21 mouse cellular contexts compared by ENCODE assay signal in genomic region chr11:25518131-25518530, GRCm38 (mm10).
DNase-seq lines count a peak whose midpoint lies in the region; ATAC-seq and TF ChIP-seq lines count a peak whose summit lies in the region.
"Had no signal": no experiment of that assay in that cellular context is flagged by ENCODE, and none has a peak within 500 bp of the region (broad histone marks: within the 10 kb centered on the region; RNA-seq: fewer than 3 reads in every experiment).

No protein-coding gene starts in this region.

- ATAC-seq in liver, embryonic 12.5 days: no peak
- ATAC-seq: activated CD4-positive, CD25-positive, alpha-beta regulatory T cell, adult 4 months; forebrain, embryonic 13.5 days; forebrain, postnatal 0 days; Patski had no signal

- H3K4me3 ChIP-seq in left cerebral cortex, adult 2 months: no peak overlapping the region
- no peak overlapping the region for H3K4me3 ChIP-seq in liver, embryonic 12.5 days
- H3K4me3 ChIP-seq: embryonic facial prominence, embryonic 10.5 days; forebrain, embryonic 13.5 days; heart, embryonic 10.5 days; hindbrain, embryonic 12.5 days had no signal

- intact Hi-C loops in left cerebral cortex, adult 2 months (cut with DNase I): no loop called here

- no peaks in the 10 kb centered on the region for H3K36me3 ChIP-seq in liver, embryonic 12.5 days
- H3K36me3 ChIP-seq: embryonic facial prominence, embryonic 10.5 days; heart, embryonic 10.5 days; hindbrain, embryonic 12.5 days had no signal

- H3K4me2 ChIP-seq in liver, embryonic 12.5 days: no peak overlapping the region
- H3K4me2 ChIP-seq: forebrain, embryonic 13.5 days; hindbrain, embryonic 12.5 days had no signal

- H3K9me3 ChIP-seq in liver, embryonic 12.5 days (replicated peaks): no peaks in the 10 kb centered on the region
- H3K9me3 ChIP-seq: embryonic facial prominence, embryonic 10.5 days; forebrain, embryonic 13.5 days; heart, embryonic 10.5 days; hindbrain, embryonic 12.5 days had no signal

- H3K9ac ChIP-seq in liver, embryonic 12.5 days: no peak overlapping the region
- H3K9ac ChIP-seq: forebrain, embryonic 13.5 days; forebrain, postnatal 0 days; hindbrain, embryonic 12.5 days had no signal

- TF ChIP-seq CTCF in left cerebral cortex, adult 2 months (IDR thresholded peaks at IDR 0.05): no peak

- H3K27me3 ChIP-seq in liver, embryonic 12.5 days (replicated peaks): no peaks in the 10 kb centered on the region
- H3K27me3 ChIP-seq: CH12.LX; forebrain, embryonic 13.5 days; hindbrain, embryonic 12.5 days; Patski had no signal

- WGBS in liver, embryonic 12.5 days (ENCODE audit: insufficient replicate concordance): 88% methylated on average over 1 of the region's 1 CpGs

- DNase-seq in left cerebral cortex, adult 2 months (ENCODE audit: extremely low spot score in 1 of 2, low spot score in 2 of 2): no peak
- DNase-seq in left cerebral cortex, adult 11 months (ENCODE audit: low spot score): no peak
- peak; percentile 34 to 76 for DNase-seq in layer of hippocampus, adult 18-20 months (ENCODE audit: low spot score in 2 of 2)
- peak; percentile 15 for DNase-seq in layer of hippocampus, adult 9-10 months (ENCODE audit: low spot score)
- peak; percentile 51 for DNase-seq in telencephalon, adult 2 months (ENCODE audit: low read depth, low spot score)
- no peak for DNase-seq in ovary, postnatal 10 days (ENCODE audit: low spot score)
- DNase-seq: adrenal gland, postnatal 25 days; cerebellum, adult 2 months; cerebellum, postnatal 10 days; forebrain, postnatal 0 days; heart, adult 18-20 months; heart, postnatal 10 days; heart, postnatal 4 days had no signal

- H3K27ac ChIP-seq in left cerebral cortex, adult 2 months: peak overlapping the region; percentile 24; the same call in 1 of the 2 replicates
- H3K27ac ChIP-seq in liver, embryonic 12.5 days: no peak overlapping the region
- H3K27ac ChIP-seq: embryonic facial prominence, embryonic 10.5 days; forebrain, embryonic 13.5 days; heart, embryonic 10.5 days; hindbrain, embryonic 12.5 days had no signal

- no peaks in the 10 kb centered on the region for H3K4me1 ChIP-seq in liver, embryonic 12.5 days
- H3K4me1 ChIP-seq: embryonic facial prominence, embryonic 10.5 days; forebrain, embryonic 13.5 days; heart, embryonic 10.5 days; hindbrain, embryonic 12.5 days had no signal

Comparison
In these comparisons a context has a peak if more than half of its experiments do, and no peak if none do; other contexts are left out.
1. DNase-seq: peak in layer of hippocampus, adult 18-20 months (2 of 2), layer of hippocampus, adult 9-10 months (single experiment) and telencephalon, adult 2 months (single experiment); none in left cerebral cortex, adult 2 months (0 of 2), left cerebral cortex, adult 11 months (single experiment) and ovary, postnatal 10 days (single experiment).